1 mouse cellular context compared by ENCODE assay signal in the genomic region with DNA sequence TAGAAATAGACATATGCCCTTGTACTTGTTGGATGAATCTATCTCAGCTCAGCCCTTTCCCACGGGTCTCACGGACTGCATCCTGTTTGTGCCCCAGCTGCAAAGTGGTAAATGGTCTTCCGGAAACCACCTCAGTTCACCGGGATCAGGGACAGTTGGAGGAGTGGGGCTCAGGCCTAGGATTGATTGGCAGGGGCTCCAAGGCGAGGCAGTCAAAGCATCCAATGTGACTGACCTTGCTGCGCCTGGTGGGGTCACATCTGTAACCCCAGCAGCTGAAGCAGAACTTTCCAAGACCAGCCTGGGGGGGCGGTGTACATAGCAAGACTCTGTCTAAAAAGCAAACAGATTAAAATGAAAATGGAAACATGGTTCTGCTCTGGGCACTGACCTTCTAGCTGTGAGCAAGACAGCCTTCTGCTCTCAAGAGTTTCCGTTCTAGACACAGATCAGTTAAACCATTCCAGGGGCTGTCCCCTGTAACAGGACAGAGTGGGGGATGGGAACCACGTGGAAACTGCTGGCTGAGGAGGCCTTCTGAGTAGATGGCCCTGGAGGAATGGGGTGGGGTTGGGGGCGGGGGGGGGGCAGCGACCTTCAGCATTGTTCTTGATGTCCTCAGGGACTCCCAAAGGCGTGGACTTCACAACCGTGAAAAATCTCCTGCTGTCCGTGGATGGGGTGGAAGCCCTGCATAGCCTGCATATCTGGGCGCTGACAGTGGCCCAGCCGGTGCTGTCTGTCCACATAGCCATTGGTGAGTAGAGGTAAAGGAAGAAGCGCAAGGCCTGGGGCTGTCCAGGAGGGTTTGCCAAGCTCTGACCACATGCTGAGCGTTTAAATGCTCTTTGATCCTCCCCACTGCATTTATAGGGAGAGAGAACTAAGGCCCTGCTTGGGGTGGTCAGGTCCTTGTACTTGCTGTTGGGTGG.
TF ChIP-seq lines count a peak whose summit lies in the region.

No protein-coding gene starts in this region.

TF ChIP-seq in CH12.LX, 34 proteins besides CTCF, POLR2A, EP300 and RAD21:
- TF ChIP-seq E2F4 (IDR thresholded peaks at IDR 0.05; ENCODE audit: insufficient replicate concordance, low read depth, low read length) (no peak), ETS1 (conservative IDR thresholded peaks at IDR 0.05; ENCODE audit: low read depth, low read length) (peak; percentile 63), USF2 (conservative IDR thresholded peaks at IDR 0.05; ENCODE audit: low read depth, low read length) (no peak), JUN (IDR thresholded peaks at IDR 0.05; ENCODE audit: insufficient read depth, low read depth, low read length) (no peak), SMC3 (IDR thresholded peaks at IDR 0.05; ENCODE audit: low read depth, low read length) (no peak), NELFE (IDR thresholded peaks at IDR 0.05; ENCODE audit: low read depth, low read length) (peak; percentile 58), TBP (conservative IDR thresholded peaks at IDR 0.05; ENCODE audit: low read depth, low read length) (peak; percentile 74; the same call in 1 of the 2 replicates), HCFC1 (IDR thresholded peaks at IDR 0.05; ENCODE audit: low read depth, low read length) (no peak), TCF12 (IDR thresholded peaks at IDR 0.05; ENCODE audit: low read depth, low read length) (peak; percentile 75), BHLHE40 (IDR thresholded peaks at IDR 0.05; ENCODE audit: low read depth, low read length) (peak; percentile 53), POLR2AphosphoS2 (IDR thresholded peaks at IDR 0.05; ENCODE audit: low read depth, low read length) (no peak), NRF1 (IDR thresholded peaks at IDR 0.05; ENCODE audit: low read depth, low read length) (peak; percentile 14; the same call in 1 of the 2 replicates), USF1 (IDR thresholded peaks at IDR 0.05; ENCODE audit: low read depth, low read length) (no peak), PAX5 (IDR thresholded peaks at IDR 0.05; ENCODE audit: low read length) (no peak), ZNF384 (IDR thresholded peaks at IDR 0.05; ENCODE audit: low read depth, low read length) (no peak), IRF4 (IDR thresholded peaks at IDR 0.05; ENCODE audit: low read depth, low read length) (peak; percentile 58), MAX (IDR thresholded peaks at IDR 0.05; ENCODE audit: low read length) (peak; percentile 98), MAFK (IDR thresholded peaks at IDR 0.05; ENCODE audit: insufficient replicate concordance, low read length) (no peak), JUND (conservative IDR thresholded peaks at IDR 0.05; ENCODE audit: low read depth, low read length) (no peak), MAZ (IDR thresholded peaks at IDR 0.05; ENCODE audit: low read depth, low read length) (peak; percentile 37; the same call in 1 of the 2 replicates), RCOR1 (conservative IDR thresholded peaks at IDR 0.05; ENCODE audit: low read depth, low read length) (no peak), KAT2A (IDR thresholded peaks at IDR 0.05; ENCODE audit: insufficient replicate concordance, low read length) (no peak), GABPA (IDR thresholded peaks at IDR 0.05; ENCODE audit: insufficient replicate concordance, low read depth, low read length) (no peak), ZMIZ1 (IDR thresholded peaks at IDR 0.05; ENCODE audit: low read depth, low read length) (no peak), UBTF (IDR thresholded peaks at IDR 0.05; ENCODE audit: low read depth, low read length) (no peak), CHD1 (IDR thresholded peaks at IDR 0.05; ENCODE audit: low read depth, low read length) (no peak; the same call in 1 of the 2 replicates), ZKSCAN1 (IDR thresholded peaks at IDR 0.05; ENCODE audit: borderline replicate concordance, low read depth, low read length) (no peak), MYC (IDR thresholded peaks at IDR 0.05; ENCODE audit: low read depth, low read length) (peak; percentile 98), CHD2 (IDR thresholded peaks at IDR 0.05; ENCODE audit: low read length) (peak; percentile 93), SIN3A (IDR thresholded peaks at IDR 0.05; ENCODE audit: low read length) (peak; percentile 79), ZC3H11A (IDR thresholded peaks at IDR 0.05; ENCODE audit: low read depth, low read length) (no peak), ELF1 (IDR thresholded peaks at IDR 0.05; ENCODE audit: low read depth, low read length) (0 out of 2 replicates have a peak, but pooled peaks have one; percentile 33), MXI1 (IDR thresholded peaks at IDR 0.05; ENCODE audit: low read depth, low read length) (peak; percentile 90), MEF2A (IDR thresholded peaks at IDR 0.05; ENCODE audit: borderline replicate concordance, low read depth, low read length) (peak; percentile 69; the same call in 1 of the 2 replicates)
